Mouse (Mus musculus) liver, embryonic 14.5 days (tissue): ENCODE data around the gene Catsperz.

Experiments
- CTCF ChIP-seq: IDR thresholded peaks from 2 replicates; pipeline ENCODE4 v1.5.1; 2016; ENCODE audit warnings: antibody characterized with exemption, low read depth, control low read depth
- EP300 ChIP-seq: IDR thresholded peaks from 2 replicates; pipeline ENCODE4 v1.6.1; 2016; ENCODE audit warnings: antibody characterized with exemption, low read depth

- 0 out of 2 replicates have a peak, but pooled peaks have one; percentile 12 for TF ChIP-seq CTCF
- no peak for TF ChIP-seq EP300
Measured at GRCm38 (mm10) chr19:6921647-6922567, 3.3 kb downstream of the Catsperz start, which contains the start of gene Esrra.
